Mouse (Mus musculus) CD8-positive naive resting alpha-beta T cell, adult 57 days (primary cell): ENCODE measurements around the gene Abcc8. TPM values are rescaled to one million over a fixed set of nuclear protein-coding genes. Genes with fewer than 3 reads are reported as not detected.

Experiments used
- total RNA-seq: library from RNA; stranded (reverse); gene quantifications from one replicate; pipeline ENCODE4 v1.2.4, GENCODE M21; 2023

The Abcc8 gene
- total RNA-seq = 0.21 TPM

GRCm38 (mm10) chr7:46179431-46180275, at the start of gene Abcc8:
Gene Abcc8, minus strand, starts transcription at chr7:46180033.

DNA sequence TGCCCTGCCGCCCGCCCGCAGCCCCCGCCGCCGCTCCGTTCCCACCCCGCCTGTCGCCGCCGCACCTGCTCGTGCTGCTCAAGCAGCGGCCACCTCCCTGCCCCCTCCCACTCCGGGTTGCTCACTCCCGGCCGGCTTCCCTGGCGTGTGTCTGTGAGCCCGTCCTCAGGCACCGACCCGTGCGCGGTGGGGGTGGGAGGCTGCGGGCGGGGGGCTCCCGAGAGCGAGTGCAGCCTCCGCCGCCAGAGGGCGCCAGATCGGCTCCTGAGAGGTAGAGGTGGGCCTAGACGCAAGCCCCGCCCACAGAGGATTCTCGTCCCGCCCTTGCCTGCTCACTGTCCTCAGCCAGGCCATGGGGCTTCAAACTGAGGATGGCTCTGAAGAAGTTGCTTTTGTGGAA, 79.3 kb downstream of the Abcc8 start, which contains the start of gene Kcnj11:
Gene Kcnj11, minus strand, starts transcription at position 202 of the 400 bp plus-strand sequence.

Other genes starting within 250 kb of the Abcc8 start
- gene Abcc6, start 149.7 kb downstream of the Abcc8 start, total RNA-seq = not detected
- gene Nomo1, start 146.3 kb downstream of the Abcc8 start, total RNA-seq = 42.7 TPM
- gene Kcnj11, start 79.3 kb downstream of the Abcc8 start, total RNA-seq = not detected
- 0.67 TPM for gene Ush1c, start 58.5 kb upstream of the Abcc8 start, total RNA-seq
- gene Otog, start 61.0 kb upstream of the Abcc8 start, total RNA-seq = 0.12 TPM
- gene Myod1, start 196.4 kb upstream of the Abcc8 start, total RNA-seq = not detected
- 12.5 TPM for gene Kcnc1, start 216.5 kb upstream of the Abcc8 start, total RNA-seq